Mouse (Mus musculus): ENCODE results near the gene Usp6nl.

DNA sequence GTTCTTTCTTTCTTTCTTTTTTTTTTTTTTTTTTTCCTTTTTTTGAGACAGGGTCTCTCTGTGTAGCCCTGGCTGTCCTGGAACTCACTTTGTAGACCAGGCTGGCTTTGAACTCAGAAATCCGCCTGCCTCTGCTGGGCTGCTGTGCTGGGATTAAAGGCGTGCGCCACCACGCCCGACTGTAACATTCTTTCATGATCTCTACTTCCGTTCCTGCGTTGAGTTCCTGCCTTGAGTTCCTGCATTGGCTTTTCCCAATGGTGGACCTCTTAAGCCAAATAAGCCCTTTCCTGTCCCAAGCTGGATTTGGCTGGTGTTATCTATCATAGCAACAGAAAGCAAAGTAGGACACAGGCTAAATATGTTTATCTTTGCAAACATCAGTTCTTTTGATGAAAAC is 34.8 kb downstream of the Usp6nl start:
- no peak for TF ChIP-seq CTCF (IDR thresholded peaks at IDR 0.05; ENCODE audit: extremely low read depth, insufficient read depth, insufficient read length, insufficient replicate concordance)
- no peak for TF ChIP-seq POLR2A (IDR thresholded peaks at IDR 0.05; ENCODE audit: low read depth, low read length)

Measured in spleen, adult 2 months (tissue).